Mouse (Mus musculus) bone marrow, adult 2 months (tissue): ENCODE measurements around the gene P2ry13. TPM values are rescaled to one million over a fixed set of nuclear protein-coding genes. Genes with fewer than 3 reads are reported as not detected.
A peak's percentile ranks its signal among the peaks of the same experiment; 100 is the strongest.

Experiments used
- H3K27ac ChIP-seq: fragments of 200-500 bp; 2 replicates; pipeline ENCODE4 v1.5.1; 2012; ENCODE audit warnings: low read depth, mild to moderate bottlenecking, control low read depth, inconsistent platforms, low read length; ENCODE audit not compliant: control insufficient read depth, poor library complexity, insufficient read depth
- H3K4me1 ChIP-seq: fragments of 200-500 bp; 2 replicates; pipeline ENCODE4 v1.6.1; 2011; ENCODE audit warnings: low read length; ENCODE audit not compliant: control insufficient read depth, insufficient read depth
- H3K4me3 ChIP-seq: fragments of 200-500 bp; replicated peaks from 2 replicates; pipeline ENCODE3; 2011; ENCODE audit warnings: mild to moderate bottlenecking, low read depth, low read length, control low read depth; ENCODE audit not compliant: control insufficient read depth
- CTCF ChIP-seq: fragments of 200-500 bp; IDR thresholded peaks from 2 replicates; pipeline ENCODE4 v1.5.1; 2011; ENCODE audit warnings: low read length, control low read depth; ENCODE audit not compliant: control insufficient read depth, insufficient read depth
- POLR2A ChIP-seq: fragments of 200-500 bp; IDR thresholded peaks from 2 replicates; pipeline ENCODE4 v1.6.1; 2011; ENCODE audit warnings: low read depth, mild to moderate bottlenecking, control low read depth, low read length, borderline replicate concordance; ENCODE audit not compliant: control insufficient read depth
- WGBS: fragments of 180-500 bp; shearing (Covaris S2); methylation state at CpG from one replicate; pipeline ENCODE4 v1.1.7; 2018; 5-methylcytosine and 5-hydroxymethylcytosine counted together
- polyA plus RNA-seq: library from polyadenylated mRNA; stranded (reverse); fragments of >200 nt; gene quantifications from 2 replicates; pipeline ENCODE4 v1.2.4, GENCODE M21; 2011; ENCODE audit warnings: low replicate concordance; ENCODE audit not compliant: missing spikeins, insufficient read depth, insufficient read length

The P2ry13 gene
- polyA plus RNA-seq, result 1.2 and 2.2 TPM in 2 replicates

GRCm38 (mm10) chr3:59210727-59211126 lies at the start of gene P2ry13:
Gene P2ry13 (minus strand): TSS chr3:59210882.
- TF ChIP-seq POLR2A (no peak), CTCF (no peak)
- H3K4me3 ChIP-seq, result peak within 1 kb of the TSS; percentile 47
- peak within 1 kb of the TSS; percentile 33 for H3K27ac ChIP-seq
- WGBS, result 12% methylated on average over 6 of the region's 6 CpGs
- peaks cover 11% of the 10 kb centered on the region for H3K4me1 ChIP-seq

GRCm38 (mm10) chr3:59257740-59258664 lies 47.3 kb upstream of the P2ry13 start:
- 40% methylated on average over 20 of the region's 20 CpGs for WGBS

GRCm38 (mm10) chr3:59250454-59250853 lies 39.8 kb upstream of the P2ry13 start:
- no peaks in the 10 kb centered on the region for H3K4me1 ChIP-seq
- H3K27ac ChIP-seq, result no peak overlapping the region
- WGBS, result 93% methylated on average over 1 of the region's 1 CpGs
- no peak for TF ChIP-seq CTCF
- no peak for TF ChIP-seq POLR2A
- H3K4me3 ChIP-seq, result no peak overlapping the region

More at GRCm38 (mm10) chr3:59257740-59258664, 47.3 kb upstream of the P2ry13 start:
- Histone ChIP-seq H3K4me3 (peak overlapping the region; percentile 1), H3K27ac (no peak overlapping the region; the same call in 1 of the 2 replicates), H3K4me1 (peaks cover 7% of the 10 kb centered on the region)
- TF ChIP-seq CTCF (no peak), POLR2A (no peak)

GRCm38 (mm10) chr3:59248031-59248430 lies 37.3 kb upstream of the P2ry13 start:
- no peak for TF ChIP-seq POLR2A
- no peak for TF ChIP-seq CTCF
- H3K4me3 ChIP-seq, result no peak overlapping the region
- no peak overlapping the region for H3K27ac ChIP-seq
- WGBS, result 78% methylated on average over 6 of the region's 6 CpGs
- no peaks in the 10 kb centered on the region for H3K4me1 ChIP-seq

- Histone ChIP-seq H3K27ac (no peak overlapping the region), H3K4me3 (no peak overlapping the region), H3K4me1 (no peaks in the 10 kb centered on the region)
- TF ChIP-seq CTCF, result no peak
- no peak for TF ChIP-seq POLR2A
- WGBS, result 81% methylated on average over 6 of the region's 6 CpGs
These were observed 32.7 kb upstream of the P2ry13 start for GRCm38 (mm10) chr3:59243384-59243783.

- no peaks in the 10 kb centered on the region; the same call in 1 of the 2 replicates for H3K4me1 ChIP-seq
- TF ChIP-seq CTCF, result no peak
- TF ChIP-seq POLR2A, result no peak
- no peak overlapping the region for H3K27ac ChIP-seq
- 8% methylated on average over 5 of the region's 5 CpGs for whole genome bisulfite sequencing
- no peak overlapping the region for H3K4me3 ChIP-seq
These were observed 24.2 kb upstream of the P2ry13 start for GRCm38 (mm10) chr3:59234878-59235277.

GRCm38 (mm10) chr3:59230912-59231311 lies 20.2 kb upstream of the P2ry13 start:
- Histone ChIP-seq H3K4me1 (peaks cover 3% of the 10 kb centered on the region; the same call in 1 of the 2 replicates), H3K27ac (no peak overlapping the region), H3K4me3 (no peak overlapping the region)
- WGBS, result 84% methylated on average over 3 of the region's 3 CpGs
- TF ChIP-seq POLR2A, result no peak
- TF ChIP-seq CTCF, result no peak
